Mouse (Mus musculus) MN1 (cell line): ENCODE data around the gene Dcps.

ENCODE experiments used
- DNase-seq: peaks from one replicate; pipeline ENCODE4 v3.0.0-alpha.2; 2016; ENCODE audit warnings: low spot score

The Dcps gene

DNA sequence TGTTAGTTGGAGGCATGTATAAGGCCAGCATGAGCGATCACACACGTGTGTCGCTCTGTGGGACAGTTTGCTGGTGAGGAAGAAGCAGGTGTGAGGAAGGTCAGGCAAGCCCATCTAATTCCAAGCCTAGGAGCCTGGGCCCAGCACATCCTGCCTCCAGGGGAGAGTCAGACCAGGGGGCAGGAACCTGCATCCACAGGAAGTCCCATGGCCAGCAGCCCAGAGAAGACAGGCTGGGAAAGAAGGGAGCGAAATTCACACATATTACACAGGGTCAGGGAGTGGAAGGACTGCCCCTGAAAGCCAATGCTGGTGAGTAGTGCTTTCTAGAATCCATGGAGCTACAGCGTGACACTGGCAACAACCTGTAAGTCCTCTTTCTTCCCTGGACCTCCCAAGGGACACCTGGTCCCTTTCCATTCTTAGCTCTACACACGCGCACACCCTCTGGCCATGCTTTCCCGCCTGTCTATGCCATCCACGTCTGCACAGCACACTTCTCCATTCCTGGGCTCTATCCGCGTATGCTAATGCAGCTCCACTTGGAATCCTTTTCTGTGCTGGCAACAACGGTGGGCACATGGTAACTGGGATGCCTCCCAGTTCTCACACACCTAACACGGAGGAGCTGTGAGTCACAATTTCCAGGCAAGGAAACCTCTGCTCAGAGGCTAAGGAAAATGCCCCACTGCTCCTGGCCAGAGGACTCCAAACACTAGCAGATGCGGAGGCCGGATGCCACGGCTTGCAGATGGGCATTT, 44.0 kb downstream of the Dcps start:
- DNase-seq, result no peak

- DNase-seq, result no peak
Observed at GRCm38 (mm10) chr9:35128995-35129418, 46.9 kb downstream of the Dcps start.

- no peak for DNase-seq
Observed at GRCm38 (mm10) chr9:35128564-35128963, 47.3 kb downstream of the Dcps start.

GRCm38 (mm10) chr9:35127561-35127960, 48.3 kb downstream of the Dcps start:
- no peak for DNase-seq

GRCm38 (mm10) chr9:35127147-35127546, 48.7 kb downstream of the Dcps start:
- no peak for DNase-seq

GRCm38 (mm10) chr9:35124678-35124955, 51.2 kb downstream of the Dcps start:
- DNase-seq, result no peak

- no peak for DNase-seq
Observed at GRCm38 (mm10) chr9:35123804-35124677, 51.8 kb downstream of the Dcps start.

- DNase-seq, result peak; percentile 7
Observed at GRCm38 (mm10) chr9:35123456-35123803, 52.4 kb downstream of the Dcps start.

DNA sequence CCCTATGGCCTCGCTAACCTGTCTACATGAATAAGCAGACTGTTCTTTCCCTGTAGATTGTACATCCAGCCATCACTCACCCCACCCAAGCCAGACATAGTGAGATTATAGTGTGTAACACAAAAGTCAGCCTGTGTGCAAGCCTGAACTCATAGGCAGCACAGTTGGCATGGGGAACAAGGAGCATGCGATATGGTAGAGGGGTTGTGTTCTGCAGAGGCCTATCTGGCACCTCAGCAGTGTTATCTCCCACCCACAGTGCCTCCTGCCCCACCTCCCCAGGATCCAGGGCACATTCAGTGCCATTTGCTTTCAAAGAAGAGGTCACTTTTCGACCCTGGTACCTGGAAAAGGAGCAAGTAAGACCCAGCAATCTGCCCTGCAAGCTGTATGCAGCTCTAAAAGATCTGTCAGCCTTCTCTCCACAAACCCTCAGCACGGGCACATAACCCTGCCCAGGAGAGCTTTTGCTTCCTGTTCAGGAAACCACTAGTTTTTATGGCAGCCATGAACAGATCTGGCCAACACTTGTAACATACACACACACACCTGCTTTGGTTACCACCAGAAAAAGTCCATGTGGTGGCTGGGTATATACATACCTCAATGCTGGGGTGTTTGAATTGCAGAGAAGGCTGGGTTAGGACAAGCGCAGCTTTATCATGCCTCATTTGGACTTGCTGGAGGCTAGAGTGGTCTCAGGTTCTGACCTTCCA, 53.2 kb downstream of the Dcps start:
- DNase-seq, result no peak

GRCm38 (mm10) chr9:35119168-35119567, 56.7 kb downstream of the Dcps start, which contains the start of gene St3gal4:
Gene St3gal4 (minus strand): TSS chr9:35119268.
- no peak for DNase-seq

GRCm38 (mm10) chr9:35118563-35118962, 57.3 kb downstream of the Dcps start:
- no peak for DNase-seq

DNA sequence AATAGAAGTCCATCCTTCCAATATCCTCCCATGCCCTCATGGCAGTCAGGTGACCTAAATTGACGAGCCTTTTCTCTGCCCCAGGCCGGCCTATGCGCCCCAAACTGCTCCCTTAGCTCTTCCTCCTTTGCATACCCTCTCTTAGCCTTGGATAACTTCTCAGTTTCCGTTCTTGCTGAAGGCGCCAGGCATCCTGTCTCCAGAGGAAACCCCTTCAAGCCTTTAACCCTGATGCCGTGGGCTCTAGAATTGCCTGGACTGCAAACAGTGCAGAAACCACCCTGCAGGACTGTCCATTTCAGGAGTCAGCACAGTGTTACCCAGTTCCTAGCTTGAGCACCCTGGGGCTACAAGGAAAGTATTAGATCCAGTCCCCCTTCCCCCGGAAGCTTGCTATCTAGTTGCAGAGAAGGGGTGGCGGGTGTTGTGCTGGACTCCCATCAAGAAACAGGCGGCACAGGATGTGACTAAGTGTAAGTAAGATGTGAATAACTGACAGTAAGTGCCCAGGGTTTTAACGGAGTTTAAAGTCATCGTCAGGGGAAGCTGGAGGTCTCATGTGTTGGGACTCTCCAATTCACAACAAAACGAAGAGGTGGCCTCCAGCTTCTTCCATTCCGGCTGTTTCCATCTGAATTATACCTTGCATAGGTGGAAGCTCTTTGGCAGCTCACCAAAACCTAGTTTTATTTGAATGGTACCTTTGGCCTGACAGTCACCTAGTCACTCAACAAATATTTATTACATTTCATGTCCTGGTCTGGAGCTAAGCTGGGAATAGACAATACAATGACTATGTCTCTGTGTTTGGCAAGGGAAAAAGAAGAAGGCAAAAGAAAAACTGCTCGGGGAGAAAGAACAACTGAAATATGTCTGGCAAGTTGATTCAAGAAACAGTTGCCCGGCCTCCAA, 58.2 kb downstream of the Dcps start:
- peak; percentile 24 for DNase-seq

- peak; percentile 76 for DNase-seq
Observed at GRCm38 (mm10) chr9:35116391-35117381, 59.2 kb downstream of the Dcps start.

DNA sequence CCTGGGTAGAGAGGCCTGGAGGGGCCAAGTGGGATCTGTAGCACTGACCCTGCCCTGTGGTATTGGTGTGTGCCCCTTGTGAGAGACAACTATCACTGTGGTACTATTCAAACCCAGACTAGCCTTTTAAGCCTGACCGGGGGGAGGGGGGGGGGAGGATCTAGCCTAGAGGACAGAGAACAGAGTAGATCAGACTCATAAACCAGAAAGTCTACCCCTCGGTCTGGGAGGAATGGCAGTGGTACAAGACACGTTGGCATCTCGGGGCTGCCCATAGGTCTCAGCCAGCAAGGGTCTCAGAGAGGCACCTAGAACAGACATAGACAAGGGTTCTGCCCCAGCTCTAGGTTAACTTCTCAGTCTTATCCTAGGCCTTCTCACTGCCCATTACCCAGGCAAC, 60.1 kb downstream of the Dcps start:
- no peak for DNase-seq

DNA sequence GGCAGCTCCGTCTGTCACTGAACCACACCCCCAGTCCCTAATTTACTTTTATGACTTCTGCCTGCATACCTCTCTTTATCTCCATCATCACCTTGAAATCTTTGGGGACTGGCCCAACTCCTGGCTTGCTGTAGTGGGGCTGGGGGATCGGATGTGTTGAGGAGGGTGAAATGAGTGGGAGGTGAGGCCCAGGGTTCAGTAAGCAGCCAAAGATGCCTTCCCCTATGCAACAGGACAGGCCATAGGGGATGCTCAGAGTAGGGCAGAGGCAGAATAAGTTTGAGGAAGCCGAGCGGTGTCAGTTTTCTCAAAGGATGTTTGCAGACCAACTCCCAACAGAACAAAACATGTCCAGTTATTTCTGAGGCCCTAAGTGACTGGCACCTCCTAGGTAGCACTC, 60.6 kb downstream of the Dcps start:
- no peak for DNase-seq

DNA sequence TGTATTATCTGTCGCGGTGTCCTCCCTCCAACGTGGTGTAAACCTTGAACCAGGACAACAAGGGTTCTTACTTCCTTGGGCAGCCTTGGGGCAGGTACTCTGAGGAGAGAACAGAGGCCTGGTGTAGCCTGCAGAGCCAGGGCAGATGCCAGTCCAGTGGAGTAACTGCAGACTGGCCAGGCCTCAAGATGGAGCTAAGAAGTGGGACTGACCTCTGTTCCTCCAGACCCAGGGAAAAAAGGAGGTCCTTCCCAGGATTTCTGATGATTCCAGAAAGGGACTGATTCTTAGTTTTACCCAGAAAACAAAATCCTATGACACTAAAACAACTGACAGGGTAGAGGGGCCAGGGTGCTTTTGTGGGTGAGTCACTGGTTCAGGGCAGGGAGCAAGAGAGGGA, 61.6 kb downstream of the Dcps start:
- no peak for DNase-seq

DNA sequence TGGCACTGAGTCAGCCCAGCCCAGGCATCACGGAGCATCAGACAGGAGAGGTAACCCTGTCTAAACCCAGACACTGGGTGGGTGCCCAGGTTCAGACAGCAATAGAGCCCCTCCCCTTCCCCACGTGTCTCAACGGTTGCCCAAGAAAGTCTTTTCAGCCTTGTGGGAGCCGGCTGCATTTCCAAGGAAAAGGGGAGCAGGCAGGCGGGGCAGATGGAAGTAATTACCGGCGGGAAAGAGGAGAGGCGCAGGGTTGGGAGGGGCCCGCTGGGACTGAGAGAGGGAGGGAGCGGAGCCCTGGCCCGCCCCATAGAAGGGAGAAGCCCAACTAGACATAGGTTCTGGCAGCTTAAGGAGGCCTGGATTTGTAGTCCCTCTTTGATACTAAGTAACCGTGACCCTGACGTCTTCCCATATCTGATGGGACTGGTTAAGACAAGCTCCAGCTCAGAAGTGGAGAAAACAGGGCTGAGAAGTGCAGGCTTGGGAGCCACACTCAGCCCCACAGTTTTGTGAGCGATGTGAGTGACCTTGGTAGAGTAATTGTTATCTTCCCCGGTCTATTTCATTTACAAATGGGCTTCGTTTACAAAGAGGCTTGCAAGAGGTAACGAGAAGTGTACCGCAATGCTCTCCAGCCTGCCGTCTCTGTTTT, 63.8 kb downstream of the Dcps start:
- peak; percentile 8 for DNase-seq

DNA sequence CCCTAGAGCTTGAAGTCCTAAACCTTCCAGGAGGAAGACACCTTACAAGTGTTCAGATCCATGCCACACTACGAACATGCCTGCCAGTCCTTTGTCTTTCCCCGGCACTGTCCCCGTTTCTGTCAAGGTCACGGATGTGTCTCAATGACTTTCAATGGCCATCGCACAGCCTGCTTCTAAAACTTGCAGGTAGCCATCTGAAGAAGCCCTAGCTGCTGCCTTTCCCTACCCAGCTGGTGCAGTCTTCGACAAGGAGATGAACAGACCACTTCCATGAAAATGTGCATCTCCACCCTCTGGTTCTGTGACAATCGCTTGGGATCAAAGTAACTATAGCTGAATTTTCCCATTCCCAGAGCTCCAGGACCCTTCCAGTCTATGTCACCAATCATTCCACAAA, 64.4 kb downstream of the Dcps start:
- no peak for DNase-seq

DNA sequence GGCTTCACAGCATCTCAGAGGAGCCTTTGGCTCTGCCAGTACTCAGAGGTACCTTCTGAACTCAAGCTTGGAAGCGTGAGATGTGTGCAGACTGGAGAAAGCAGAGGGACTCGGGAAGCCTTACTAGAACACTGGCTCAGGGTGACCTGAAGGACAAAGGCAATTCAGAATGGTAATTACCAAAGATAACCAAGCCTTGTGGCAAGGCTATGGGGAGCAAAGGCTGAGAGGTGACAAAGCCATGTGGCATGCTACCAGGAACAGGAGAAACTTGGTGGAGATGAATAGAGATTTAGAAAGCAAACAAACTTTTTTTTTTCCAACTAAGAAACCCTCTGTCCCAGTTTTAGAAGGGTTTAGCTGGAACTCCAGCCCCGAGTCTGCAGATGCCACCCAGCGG, 65.3 kb downstream of the Dcps start:
- no peak for DNase-seq

- DNase-seq, result no peak
Observed at GRCm38 (mm10) chr9:35110051-35110450, 65.8 kb downstream of the Dcps start.
